Mouse (Mus musculus) Muller cell, postnatal 12 days (primary cell): ENCODE measurements at regions not wholly inside any gene's neighbourhood (a gene's known extent, or its start where the extent isn't known, plus 50 kb on each side); places are given as distances from the start of the nearest gene placed in this dataset.
"Not testable (repeated sequence)": the region's sequence is repeated elsewhere in the genome, so short reads cannot be mapped to it uniquely, and the experiment has no call there.

ENCODE experiments used
- DNase-seq: peaks from one replicate; pipeline ENCODE4 v3.0.0-alpha.2; 2015; ENCODE audit errors: inconsistent ontology term

GRCm38 (mm10) chr1:105900158-105900557, 90.0 kb upstream of the Zcchc2 start:
- no peak for DNase-seq

- DNase-seq = no peak
These were observed 89.3 kb upstream of the Zcchc2 start for GRCm38 (mm10) chr1:105900920-105901319.

GRCm38 (mm10) chr1:105903286-105904115, 86.7 kb upstream of the Zcchc2 start:
- no peak for DNase-seq

- no peak for DNase-seq
These were observed 85.5 kb upstream of the Zcchc2 start for GRCm38 (mm10) chr1:105904737-105905136.

- no peak for DNase-seq
These were observed 84.3 kb upstream of the Zcchc2 start for GRCm38 (mm10) chr1:105905785-105906426.

GRCm38 (mm10) chr1:105906427-105906798, 83.8 kb upstream of the Zcchc2 start:
- peak; percentile 97 for DNase-seq

- DNase-seq = peak; percentile 56
These were observed 82.0 kb upstream of the Zcchc2 start for GRCm38 (mm10) chr1:105908029-105908876.

- DNase-seq = no peak
These were observed 81.1 kb upstream of the Zcchc2 start for GRCm38 (mm10) chr1:105909121-105909520.

GRCm38 (mm10) chr1:105911714-105912113, 78.5 kb upstream of the Zcchc2 start:
- peak; percentile 25 for DNase-seq

GRCm38 (mm10) chr1:105921842-105922241, 68.4 kb upstream of the Zcchc2 start:
- no peak for DNase-seq

- DNase-seq = no peak
These were observed 67.6 kb upstream of the Zcchc2 start for GRCm38 (mm10) chr1:105922586-105922985.

- DNase-seq = no peak
These were observed 67.2 kb upstream of the Zcchc2 start for GRCm38 (mm10) chr1:105923001-105923400.

GRCm38 (mm10) chr1:105925617-105926370, 64.4 kb upstream of the Zcchc2 start:
- peak; percentile 77 for DNase-seq

GRCm38 (mm10) chr1:105926871-105927270, 63.3 kb upstream of the Zcchc2 start:
- no peak for DNase-seq

- no peak for DNase-seq
These were observed 59.4 kb upstream of the Zcchc2 start for GRCm38 (mm10) chr1:105930841-105931240.

- DNase-seq = not testable (repeated sequence)
These were observed 56.0 kb upstream of the Zcchc2 start for GRCm38 (mm10) chr1:105934171-105934570.
